Mouse (Mus musculus) liver, embryonic 16.5 days (tissue): ENCODE measurements around the gene Thsd4. TPM values are rescaled to one million over a fixed set of nuclear protein-coding genes. Genes with fewer than 3 reads are reported as not detected.
"Not testable (repeated sequence)": the region's sequence is repeated elsewhere in the genome, so short reads cannot be mapped to it uniquely, and the experiment has no call there.

Experiments
- ATAC-seq: fragments of 200-750 bp; cut with Nextera tagmentation; 2 replicates; pipeline ENCODE4 v1.8.0; 2017; ENCODE audit warnings: low read depth, mild to moderate bottlenecking, moderate number of reproducible peaks, moderate library complexity
- H3K27ac ChIP-seq: fragments of 300-500 bp; sonication (generic); 2 replicates; pipeline ENCODE4 v1.5.1; 2014; ENCODE audit warnings: mild to moderate bottlenecking, low read length
- H3K27me3 ChIP-seq: fragments of 300-500 bp; sonication (generic); 2 replicates; pipeline ENCODE4 v1.6.1; 2014; ENCODE audit warnings: low read depth, low read length, mixed read lengths; ENCODE audit not compliant: control insufficient read depth, insufficient read depth
- H3K36me3 ChIP-seq: fragments of 300-500 bp; sonication (generic); 2 replicates; pipeline ENCODE4 v1.6.1; 2014; ENCODE audit warnings: mild to moderate bottlenecking; ENCODE audit not compliant: control insufficient read depth, insufficient read depth
- H3K4me1 ChIP-seq: fragments of 300-500 bp; sonication (generic); 2 replicates; pipeline ENCODE4 v1.6.1; 2014; ENCODE audit warnings: low read depth, low read length, mixed read lengths; ENCODE audit not compliant: control insufficient read depth
- H3K4me2 ChIP-seq: fragments of 300-500 bp; sonication (generic); 2 replicates; pipeline ENCODE4 v1.6.1; 2014; ENCODE audit warnings: low read depth, low read length, mixed read lengths
- H3K4me3 ChIP-seq: fragments of 300-500 bp; sonication (generic); 2 replicates; pipeline ENCODE4 v1.5.1; 2014; ENCODE audit warnings: low read depth, mild to moderate bottlenecking, low read length
- H3K9ac ChIP-seq: fragments of 300-500 bp; sonication (generic); 2 replicates; pipeline ENCODE4 v1.6.1; 2014; ENCODE audit warnings: low read depth, low read length
- H3K9me3 ChIP-seq: fragments of 300-500 bp; sonication (generic); replicated peaks from 2 replicates; pipeline ENCODE4 v1.6.1; 2016; ENCODE audit warnings: low read length; ENCODE audit not compliant: control insufficient read depth
- WGBS: fragments of 180-500 bp; shearing (Covaris S2); extraction: QIAGEN DNeasy Blood & Tissue Kit; methylation state at CpG from one replicate; pipeline ENCODE4 v1.1.7; 2014; ENCODE audit not compliant: insufficient replicate concordance; 5-methylcytosine and 5-hydroxymethylcytosine counted together
- polyA plus RNA-seq: library from polyadenylated mRNA; unstranded; fragments of >200 nt; fragmentation: Nextera tagmentation; extraction: Ambion mirVana; gene quantifications from 2 replicates; pipeline ENCODE4 v1.2.1, GENCODE M21; 2015

The Thsd4 gene
- polyA plus RNA-seq, 1 experiment from 2014 or later: 1.1 TPM

- ATAC-seq: no peak
- no peaks in the 10 kb centered on the region for H3K9me3 ChIP-seq
- no peak overlapping the region for H3K9ac ChIP-seq
- no peak overlapping the region for H3K4me3 ChIP-seq
- WGBS: 82% methylated on average over 3 of the region's 3 CpGs
- H3K27ac ChIP-seq: no peak overlapping the region
- H3K4me1 ChIP-seq: no peaks in the 10 kb centered on the region; the same call in none of the 2 replicates
- H3K4me2 ChIP-seq: no peak overlapping the region
- H3K36me3 ChIP-seq: no peaks in the 10 kb centered on the region
- H3K27me3 ChIP-seq: no peaks in the 10 kb centered on the region
These were observed 345.5 kb downstream of the Thsd4 start for GRCm38 (mm10) chr9:60176311-60176710.

- not testable (repeated sequence) for H3K36me3 ChIP-seq, H3K27me3 ChIP-seq, H3K27ac ChIP-seq, H3K4me2 ChIP-seq, H3K9me3 ChIP-seq, H3K4me1 ChIP-seq, H3K4me3 ChIP-seq, ATAC-seq, H3K9ac ChIP-seq
- 45% methylated on average over 8 of the region's 9 CpGs for WGBS
These were observed 349.3 kb downstream of the Thsd4 start for GRCm38 (mm10) chr9:60172459-60173060.

GRCm38 (mm10) chr9:60166990-60167389 is 354.9 kb downstream of the Thsd4 start:
- no peak overlapping the region for H3K4me3 ChIP-seq
- no peak for ATAC-seq
- no peak overlapping the region for H3K9ac ChIP-seq
- no peaks in the 10 kb centered on the region for H3K36me3 ChIP-seq
- no peaks in the 10 kb centered on the region for H3K4me1 ChIP-seq
- H3K9me3 ChIP-seq: no peaks in the 10 kb centered on the region
- no peak overlapping the region for H3K27ac ChIP-seq
- 65% methylated on average over 4 of the region's 4 CpGs for WGBS
- H3K27me3 ChIP-seq: no peaks in the 10 kb centered on the region
- no peak overlapping the region for H3K4me2 ChIP-seq

GRCm38 (mm10) chr9:60160855-60161254 is 361.0 kb downstream of the Thsd4 start:
- Histone ChIP-seq H3K4me1 (no peaks in the 10 kb centered on the region), H3K4me3 (no peak overlapping the region), H3K9ac (no peak overlapping the region), H3K27me3 (no peaks in the 10 kb centered on the region), H3K27ac (no peak overlapping the region), H3K9me3 (no peaks in the 10 kb centered on the region), H3K36me3 (no peaks in the 10 kb centered on the region), H3K4me2 (no peak overlapping the region)
- no peak for ATAC-seq
- WGBS: 25% methylated on average over 5 of the region's 5 CpGs

- ATAC-seq: no peak
- Histone ChIP-seq H3K4me3 (no peak overlapping the region), H3K4me2 (no peak overlapping the region), H3K27me3 (no peaks in the 10 kb centered on the region), H3K27ac (no peak overlapping the region), H3K36me3 (no peaks in the 10 kb centered on the region), H3K9me3 (no peaks in the 10 kb centered on the region), H3K9ac (no peak overlapping the region), H3K4me1 (no peaks in the 10 kb centered on the region)
- WGBS: 68% methylated on average over 7 of the region's 7 CpGs
These were observed 361.7 kb downstream of the Thsd4 start for GRCm38 (mm10) chr9:60160194-60160593.

GRCm38 (mm10) chr9:60152990-60153389 is 368.9 kb downstream of the Thsd4 start:
- no peak overlapping the region for H3K27ac ChIP-seq
- WGBS: 95% methylated on average over 1 of the region's 1 CpGs
- ATAC-seq: no peak
- H3K4me3 ChIP-seq: no peak overlapping the region
- no peaks in the 10 kb centered on the region for H3K36me3 ChIP-seq
- H3K9me3 ChIP-seq: no peaks in the 10 kb centered on the region
- no peak overlapping the region for H3K4me2 ChIP-seq
- no peak overlapping the region for H3K9ac ChIP-seq
- H3K4me1 ChIP-seq: no peaks in the 10 kb centered on the region
- H3K27me3 ChIP-seq: no peaks in the 10 kb centered on the region

GRCm38 (mm10) chr9:60151897-60152627 is 369.8 kb downstream of the Thsd4 start:
- Histone ChIP-seq H3K36me3 (no peaks in the 10 kb centered on the region), H3K9me3 (no peaks in the 10 kb centered on the region), H3K27me3 (no peaks in the 10 kb centered on the region), H3K4me3 (no peak overlapping the region), H3K9ac (no peak overlapping the region), H3K4me1 (no peaks in the 10 kb centered on the region), H3K27ac (no peak overlapping the region), H3K4me2 (no peak overlapping the region)
- ATAC-seq: no peak
- 54% methylated on average over 11 of the region's 11 CpGs for WGBS

GRCm38 (mm10) chr9:60150511-60150910 is 371.3 kb downstream of the Thsd4 start:
- H3K4me3 ChIP-seq: no peak overlapping the region
- H3K4me1 ChIP-seq: no peaks in the 10 kb centered on the region
- no peak overlapping the region for H3K27ac ChIP-seq
- no peaks in the 10 kb centered on the region for H3K27me3 ChIP-seq
- H3K36me3 ChIP-seq: no peaks in the 10 kb centered on the region
- H3K9me3 ChIP-seq: no peaks in the 10 kb centered on the region
- no peak for ATAC-seq
- H3K9ac ChIP-seq: no peak overlapping the region
- no peak overlapping the region for H3K4me2 ChIP-seq
- 47% methylated on average over 1 of the region's 1 CpGs for WGBS

GRCm38 (mm10) chr9:60148988-60149387 is 372.9 kb downstream of the Thsd4 start:
- no peaks in the 10 kb centered on the region for H3K9me3 ChIP-seq
- no peaks in the 10 kb centered on the region for H3K4me1 ChIP-seq
- no peak overlapping the region for H3K27ac ChIP-seq
- WGBS: 59% methylated on average over 7 of the region's 7 CpGs
- H3K9ac ChIP-seq: no peak overlapping the region
- no peaks in the 10 kb centered on the region for H3K27me3 ChIP-seq
- no peak for ATAC-seq
- H3K4me2 ChIP-seq: no peak overlapping the region
- no peaks in the 10 kb centered on the region for H3K36me3 ChIP-seq
- no peak overlapping the region for H3K4me3 ChIP-seq
